Mouse (Mus musculus) lung, embryonic 14.5 days (tissue): ENCODE measurements at regions not wholly inside any gene's neighbourhood (a gene's known extent, or its start where the extent isn't known, plus 50 kb on each side); places are given as distances from the start of the nearest gene placed in this dataset.
"Not testable (repeated sequence)": the region's sequence is repeated elsewhere in the genome, so short reads cannot be mapped to it uniquely, and the experiment has no call there.

Experiments used
- ATAC-seq: fragments of 200-750 bp; cut with Nextera tagmentation; 2 replicates; pipeline ENCODE4 v1.8.0; 2017; ENCODE audit warnings: mild to moderate bottlenecking, moderate TSS enrichment, moderate library complexity; ENCODE audit not compliant: insufficient read depth
- DNase-seq: peaks from one replicate; pipeline ENCODE4 v3.0.0-alpha.2; 2015
- H3K27ac ChIP-seq: fragments of 300-500 bp; sonication (generic); 2 replicates; pipeline ENCODE4 v1.5.1; 2014; ENCODE audit warnings: low read depth, mild to moderate bottlenecking, moderate library complexity
- H3K27me3 ChIP-seq: fragments of 300-500 bp; sonication (generic); 2 replicates; pipeline ENCODE4 v1.6.1; 2014; ENCODE audit warnings: low read length, control low read depth; ENCODE audit not compliant: insufficient read depth
- H3K36me3 ChIP-seq: fragments of 300-500 bp; sonication (generic); 2 replicates; pipeline ENCODE4 v1.6.1; 2014; ENCODE audit warnings: control low read depth; ENCODE audit not compliant: insufficient read depth
- H3K4me1 ChIP-seq: fragments of 300-500 bp; sonication (generic); 2 replicates; pipeline ENCODE4 v1.6.1; 2014; ENCODE audit warnings: antibody characterized with exemption, control low read depth; ENCODE audit not compliant: insufficient read depth
- H3K4me2 ChIP-seq: fragments of 300-500 bp; sonication (generic); 2 replicates; pipeline ENCODE4 v1.6.1; 2014; ENCODE audit warnings: mild to moderate bottlenecking
- H3K4me3 ChIP-seq: fragments of 300-500 bp; sonication (generic); 2 replicates; pipeline ENCODE4 v1.5.1; 2014; ENCODE audit warnings: low read depth, low read length
- H3K9ac ChIP-seq: fragments of 300-500 bp; sonication (generic); 2 replicates; pipeline ENCODE4 v1.6.1; 2014
- H3K9me3 ChIP-seq: fragments of 300-500 bp; sonication (generic); 2 replicates; pipeline ENCODE4 v1.6.1; 2016; ENCODE audit warnings: low read depth, low read length, control low read depth
- CTCF ChIP-seq: IDR thresholded peaks from 2 replicates; pipeline ENCODE4 v1.5.1; 2016; ENCODE audit warnings: antibody characterized with exemption, low read depth
- WGBS: fragments of 180-500 bp; shearing (Covaris S2); extraction: QIAGEN DNeasy Blood & Tissue Kit; methylation state at CpG from one replicate; pipeline ENCODE4 v1.1.7; 2014; 5-methylcytosine and 5-hydroxymethylcytosine counted together

DNA sequence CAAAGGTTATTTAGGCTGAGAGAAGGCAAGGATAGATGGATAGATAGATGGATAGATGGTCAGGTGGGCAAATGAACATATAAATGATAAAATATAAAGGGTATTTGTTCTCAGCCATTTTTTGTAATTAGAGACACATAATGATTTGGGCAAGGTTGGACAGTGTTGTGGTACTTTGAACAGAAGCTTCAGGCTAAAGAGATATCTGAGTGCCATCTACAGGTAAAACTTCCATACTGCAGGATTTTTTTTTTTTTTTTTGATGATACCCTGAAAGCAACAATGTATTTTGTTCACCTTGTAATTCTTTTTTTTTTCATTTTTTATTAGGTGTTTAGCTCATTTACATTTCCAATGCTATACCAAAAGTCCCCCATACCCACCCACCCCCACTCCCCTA lies 110.1 kb upstream of the Trabd2b start:
- ATAC-seq = no peak
- 0 out of 2 replicates have a peak, but pooled peaks have one; percentile 19 for TF ChIP-seq CTCF

DNA sequence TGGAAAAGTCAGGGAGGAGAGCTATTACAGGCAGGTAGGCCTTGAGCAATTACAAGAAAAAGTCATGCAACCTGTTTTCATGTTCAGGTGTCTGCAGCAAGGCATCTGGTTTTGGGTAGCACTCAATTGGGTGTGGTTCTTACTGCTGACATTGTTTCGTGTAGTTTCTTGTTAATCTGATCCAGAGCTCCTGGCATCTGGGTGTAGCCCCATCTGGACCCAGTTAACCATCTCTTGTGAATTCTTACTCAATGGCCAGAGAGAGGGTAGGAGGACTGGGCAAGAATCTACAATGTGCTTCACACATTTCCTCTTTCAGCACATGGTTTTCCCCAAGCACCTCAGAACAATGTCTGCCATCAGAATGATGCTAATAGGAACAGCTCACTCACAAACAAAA lies 108.0 kb upstream of the Trabd2b start:
- not testable (repeated sequence) for H3K9ac ChIP-seq, ATAC-seq, H3K4me3 ChIP-seq, H3K9me3 ChIP-seq, H3K36me3 ChIP-seq, H3K27me3 ChIP-seq, H3K4me1 ChIP-seq, DNase-seq, H3K27ac ChIP-seq, H3K4me2 ChIP-seq
- WGBS = 53% methylated on average over 1 of the region's 1 CpGs

More for the DNA sequence above, 110.1 kb upstream of the Trabd2b start:
- DNase-seq = no peak
- Histone ChIP-seq H3K4me2 (no peak overlapping the region), H3K9ac (no peak overlapping the region), H3K4me1 (no peaks in the 10 kb centered on the region), H3K9me3 (no peaks in the 10 kb centered on the region), H3K27ac (no peak overlapping the region), H3K36me3 (no peaks in the 10 kb centered on the region), H3K27me3 (no peaks in the 10 kb centered on the region), H3K4me3 (no peak overlapping the region)

DNA sequence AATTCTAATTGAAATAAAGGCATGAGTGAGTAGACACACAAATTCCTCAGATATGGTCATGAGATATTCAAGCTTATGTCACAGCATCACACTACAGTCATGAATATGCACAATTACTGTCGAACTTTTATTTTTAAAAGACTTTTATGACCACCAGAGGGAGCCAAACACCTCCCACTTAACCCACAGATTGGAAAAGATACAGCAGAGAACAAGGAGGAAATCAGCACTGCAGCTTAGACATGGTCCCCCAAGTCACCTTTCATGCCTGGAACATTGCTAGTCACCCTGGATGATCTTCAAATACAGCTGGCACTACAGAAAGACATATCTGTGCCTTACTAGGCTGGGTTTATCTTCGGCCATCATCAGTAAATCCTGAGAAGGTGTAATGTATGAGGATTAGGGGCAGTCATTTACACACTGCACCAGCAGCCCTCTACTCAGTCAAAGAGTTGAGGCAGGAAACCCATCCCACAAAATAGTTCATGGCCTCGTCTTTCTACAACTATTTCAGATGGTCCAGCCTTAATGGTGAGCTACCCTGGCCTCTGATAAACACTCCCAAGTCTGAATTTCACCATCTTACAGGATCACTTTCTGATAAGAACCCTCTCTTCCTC lies 106.0 kb upstream of the Trabd2b start:
- Histone ChIP-seq H3K27ac (no peak overlapping the region), H3K9ac (no peak overlapping the region), H3K4me2 (no peak overlapping the region), H3K27me3 (no peaks in the 10 kb centered on the region), H3K4me1 (no peaks in the 10 kb centered on the region), H3K4me3 (no peak overlapping the region), H3K36me3 (no peaks in the 10 kb centered on the region), H3K9me3 (no peaks in the 10 kb centered on the region)
- 35% methylated on average over 3 of the region's 3 CpGs for WGBS
- ATAC-seq (peak; percentile 47; the same call in 1 of the 2 replicates), DNase-seq (peak; percentile 83)
- TF ChIP-seq CTCF = peak; percentile 74

DNA sequence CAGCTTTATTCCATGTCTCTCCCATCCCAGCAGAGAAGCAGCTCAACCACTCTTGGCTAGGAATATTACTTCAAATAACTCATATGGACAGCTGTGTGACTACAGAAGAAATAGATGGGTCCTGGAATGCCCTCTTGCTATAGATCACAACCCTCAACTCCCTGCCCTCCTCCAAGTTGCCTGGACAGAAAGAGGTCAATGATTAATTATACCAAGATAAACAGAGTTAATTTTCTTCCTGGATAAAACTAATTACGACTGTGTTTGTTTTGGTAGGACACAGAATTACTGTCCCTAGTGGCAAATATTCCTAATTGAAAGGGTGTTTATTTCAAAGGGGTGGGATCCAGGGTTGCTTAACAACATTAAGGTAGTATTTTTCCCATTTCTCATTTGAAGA lies 101.9 kb upstream of the Trabd2b start:
- Histone ChIP-seq H3K4me2 (no peak overlapping the region), H3K9me3 (no peaks in the 10 kb centered on the region), H3K36me3 (no peaks in the 10 kb centered on the region), H3K27me3 (no peaks in the 10 kb centered on the region), H3K9ac (no peak overlapping the region), H3K4me1 (no peaks in the 10 kb centered on the region), H3K27ac (no peak overlapping the region), H3K4me3 (no peak overlapping the region)
- ATAC-seq (no peak), DNase-seq (no peak)
- 16% methylated on average over 1 of the region's 1 CpGs for WGBS
- TF ChIP-seq CTCF = peak; percentile 16; the same call in 1 of the 2 replicates

DNA sequence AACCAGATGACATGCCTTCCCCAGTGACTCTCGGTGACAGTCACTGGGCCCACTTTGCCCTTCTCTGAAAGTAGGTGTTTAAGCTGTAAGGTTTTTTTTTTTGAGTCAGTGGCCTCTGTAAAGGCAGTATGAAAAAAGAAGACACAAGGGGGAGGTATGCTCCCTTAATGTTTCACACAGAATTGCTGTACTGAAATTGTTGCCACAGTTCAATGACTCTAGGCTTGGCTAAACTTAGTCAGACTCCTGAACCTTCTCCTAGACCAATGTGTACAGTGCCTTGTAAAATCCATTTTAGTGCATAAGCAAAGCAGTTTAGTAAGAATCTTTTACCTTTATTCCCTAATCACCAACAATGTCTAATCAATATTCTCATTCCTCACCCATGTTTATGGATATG lies 99.0 kb upstream of the Trabd2b start:
- no peak overlapping the region for H3K4me3 ChIP-seq
- H3K9ac ChIP-seq = no peak overlapping the region
- TF ChIP-seq CTCF = no peak
- ATAC-seq (no peak), DNase-seq (no peak)
- WGBS = 59% methylated on average over 1 of the region's 1 CpGs
- no peaks in the 10 kb centered on the region for H3K4me1 ChIP-seq
- H3K27me3 ChIP-seq = no peaks in the 10 kb centered on the region
- no peak overlapping the region for H3K27ac ChIP-seq
- H3K36me3 ChIP-seq = no peaks in the 10 kb centered on the region
- H3K9me3 ChIP-seq = no peaks in the 10 kb centered on the region
- H3K4me2 ChIP-seq = no peak overlapping the region

DNA sequence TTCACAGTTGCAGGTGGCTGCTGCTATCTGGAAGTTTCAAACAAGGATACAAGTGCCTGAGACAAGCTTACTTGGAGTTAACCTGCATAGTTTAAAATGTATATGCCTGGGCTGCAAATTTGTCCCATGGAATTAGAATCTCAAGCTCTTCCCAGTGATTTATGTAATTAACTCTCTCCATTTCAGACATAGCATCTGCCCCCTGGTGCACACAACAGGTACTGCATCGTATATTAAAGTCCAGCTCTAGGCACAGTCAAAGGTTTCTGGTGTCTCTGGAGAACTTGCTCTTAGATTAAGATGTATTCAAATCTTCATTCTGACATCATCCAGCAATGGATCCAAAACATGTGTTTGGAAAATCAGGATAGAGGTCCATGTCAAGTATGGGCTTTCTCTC lies 98.0 kb upstream of the Trabd2b start:
- H3K9ac ChIP-seq = no peak overlapping the region
- WGBS = 5% methylated on average over 1 of the region's 1 CpGs
- no peaks in the 10 kb centered on the region for H3K9me3 ChIP-seq
- H3K4me1 ChIP-seq = no peaks in the 10 kb centered on the region
- H3K4me3 ChIP-seq = no peak overlapping the region
- ATAC-seq (no peak), DNase-seq (peak; percentile 68)
- H3K27ac ChIP-seq = no peak overlapping the region
- H3K4me2 ChIP-seq = no peak overlapping the region
- H3K27me3 ChIP-seq = no peaks in the 10 kb centered on the region
- TF ChIP-seq CTCF = peak; percentile 78
- H3K36me3 ChIP-seq = no peaks in the 10 kb centered on the region

DNA sequence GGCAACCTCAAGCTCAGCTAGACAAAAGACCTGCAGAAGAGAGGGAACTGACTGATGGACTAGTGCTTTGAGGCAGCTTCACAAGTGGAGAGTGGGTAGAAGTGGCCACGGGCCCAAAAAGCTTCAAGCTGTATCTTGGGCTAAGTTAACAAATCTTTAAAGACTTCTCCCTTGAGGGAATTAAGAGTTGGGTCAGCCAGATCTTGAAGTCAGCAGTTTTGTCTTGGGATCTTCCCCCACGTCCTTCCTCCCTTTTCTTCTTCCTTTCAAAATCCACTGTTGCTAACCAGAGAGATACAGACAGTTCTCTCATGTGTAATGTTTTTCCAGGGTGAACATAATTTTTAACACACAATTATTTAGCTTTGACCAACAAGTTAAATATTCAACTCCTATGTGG lies 91.5 kb upstream of the Trabd2b start:
- Histone ChIP-seq H3K9me3 (no peaks in the 10 kb centered on the region), H3K4me3 (no peak overlapping the region), H3K36me3 (no peaks in the 10 kb centered on the region), H3K9ac (no peak overlapping the region), H3K4me2 (no peak overlapping the region), H3K4me1 (no peaks in the 10 kb centered on the region), H3K27ac (no peak overlapping the region), H3K27me3 (no peaks in the 10 kb centered on the region)
- no peak for TF ChIP-seq CTCF
- ATAC-seq (no peak), DNase-seq (no peak)
- WGBS = 59% methylated on average over 2 of the region's 2 CpGs

DNA sequence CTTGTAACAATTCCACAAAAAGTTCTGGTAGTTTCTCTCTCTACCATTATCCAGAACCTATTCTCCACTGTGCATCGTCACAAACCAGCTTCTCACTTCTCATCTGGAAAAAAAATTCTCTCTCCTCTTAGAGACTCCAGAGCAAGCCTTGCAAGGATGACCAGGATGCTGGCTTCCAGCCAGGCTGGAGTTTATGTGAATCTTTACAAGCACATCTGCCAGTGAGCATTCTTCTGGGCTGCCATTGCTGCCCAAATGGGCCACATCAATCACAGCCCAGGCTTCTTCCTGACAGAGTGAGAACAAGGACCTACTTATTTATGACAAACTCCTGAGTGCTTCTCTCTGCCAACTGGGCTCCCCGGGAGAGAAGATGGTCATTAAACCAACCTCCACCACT lies 91.0 kb upstream of the Trabd2b start:
- H3K9ac ChIP-seq = no peak overlapping the region
- H3K4me1 ChIP-seq = no peaks in the 10 kb centered on the region
- no peak overlapping the region for H3K27ac ChIP-seq
- no peak for TF ChIP-seq CTCF
- H3K36me3 ChIP-seq = no peaks in the 10 kb centered on the region
- 40% methylated on average over 2 of the region's 2 CpGs for WGBS
- DNase-seq (peak; percentile 84), ATAC-seq (peak; percentile 73; the same call in 1 of the 2 replicates)
- no peak overlapping the region for H3K4me3 ChIP-seq
- H3K27me3 ChIP-seq = no peaks in the 10 kb centered on the region
- no peaks in the 10 kb centered on the region for H3K9me3 ChIP-seq
- no peak overlapping the region for H3K4me2 ChIP-seq
